Mouse (Mus musculus): ENCODE measurements around the gene Ifitm2.
"Not testable (repeated sequence)": the region's sequence is repeated elsewhere in the genome, so short reads cannot be mapped to it uniquely, and the experiment has no call there.

Ifitm2 gene

GRCm38 (mm10) chr7:140968710-140969109 lies 12.9 kb upstream of the Ifitm2 start:
- not testable (repeated sequence) for DNase-seq (ENCODE audit: low read depth, low spot score)

DNA sequence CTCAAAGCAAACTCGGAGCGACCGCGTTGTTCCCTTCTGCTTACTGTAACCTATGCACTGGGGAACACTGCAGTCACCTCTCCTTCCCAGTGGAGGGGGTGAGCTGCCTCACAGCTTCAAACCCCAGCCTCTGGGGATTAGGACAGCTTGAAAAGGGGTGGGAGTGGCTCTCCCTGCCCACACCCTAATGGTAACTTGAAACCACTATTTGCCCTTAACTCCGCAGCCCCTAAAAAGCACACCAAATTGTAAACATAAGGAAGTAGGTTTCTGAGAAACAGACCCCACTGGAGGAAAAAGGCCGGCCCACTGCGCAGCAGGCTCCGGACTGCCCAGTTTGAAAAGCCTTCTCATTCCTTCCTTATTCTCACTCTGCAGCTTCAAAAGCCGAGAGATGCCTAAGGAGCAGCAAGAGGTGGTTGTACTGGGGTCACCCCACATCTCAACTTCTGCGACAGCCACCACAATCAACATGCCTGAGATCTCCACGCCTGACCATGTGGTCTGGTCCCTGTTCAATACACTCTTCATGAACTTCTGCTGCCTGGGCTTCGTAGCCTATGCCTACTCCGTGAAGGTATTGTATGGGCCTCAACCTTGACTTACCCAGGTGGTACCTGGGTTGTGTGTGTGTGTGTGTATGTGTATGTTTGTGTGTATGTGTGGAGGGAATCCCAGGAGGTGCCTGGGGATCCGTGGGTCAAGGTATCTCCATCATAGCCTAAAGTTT lies 12.2 kb upstream of the Ifitm2 start:
- DNase-seq (ENCODE audit: low read depth, low spot score) = no peak

DNA sequence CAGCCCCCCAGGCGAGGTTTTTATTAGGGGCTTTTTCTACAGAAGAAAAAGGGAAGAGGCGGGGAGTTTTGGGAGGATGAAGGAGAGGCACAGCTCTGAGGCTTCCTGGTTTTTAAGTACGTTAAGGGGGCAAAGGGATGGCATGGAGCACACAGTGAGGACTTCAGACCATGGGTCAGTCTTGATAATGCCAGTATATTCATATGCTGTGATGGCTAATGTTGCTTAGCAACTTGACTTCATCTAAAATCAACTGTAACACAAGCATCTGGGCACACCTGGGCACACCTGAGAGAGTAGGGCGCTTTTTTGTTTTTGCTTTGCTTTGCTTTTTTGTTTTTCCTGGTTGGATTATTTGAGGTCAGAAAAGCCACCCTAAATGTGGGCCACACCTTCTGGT lies 11.1 kb upstream of the Ifitm2 start, which contains the start of gene Ifitm1:
Gene Ifitm1 (plus strand): TSS at position 301 of the 400 bp plus-strand sequence.
- no peak for DNase-seq (ENCODE audit: low read depth, low spot score)

DNA sequence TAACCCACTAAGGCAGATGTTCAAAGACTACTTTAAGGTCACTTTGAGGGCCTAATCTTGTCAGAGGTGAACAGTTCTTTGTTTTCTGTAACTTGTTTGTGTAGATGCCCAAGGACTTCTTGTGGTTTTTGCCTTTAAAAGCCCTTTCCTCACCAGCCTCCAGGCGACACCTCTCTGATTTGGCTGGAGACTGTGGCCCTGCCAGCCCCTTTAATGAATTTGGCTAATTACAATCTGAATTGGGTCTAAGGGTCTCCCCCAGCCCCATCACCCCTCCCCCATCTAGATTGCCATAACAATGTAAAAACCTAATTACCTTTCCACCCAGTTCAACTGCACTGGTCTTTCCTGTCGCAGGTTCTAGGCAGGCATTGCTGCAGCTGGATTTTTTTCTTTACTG lies 6.9 kb upstream of the Ifitm2 start:
- DNase-seq (ENCODE audit: low read depth, low spot score) = no peak

DNA sequence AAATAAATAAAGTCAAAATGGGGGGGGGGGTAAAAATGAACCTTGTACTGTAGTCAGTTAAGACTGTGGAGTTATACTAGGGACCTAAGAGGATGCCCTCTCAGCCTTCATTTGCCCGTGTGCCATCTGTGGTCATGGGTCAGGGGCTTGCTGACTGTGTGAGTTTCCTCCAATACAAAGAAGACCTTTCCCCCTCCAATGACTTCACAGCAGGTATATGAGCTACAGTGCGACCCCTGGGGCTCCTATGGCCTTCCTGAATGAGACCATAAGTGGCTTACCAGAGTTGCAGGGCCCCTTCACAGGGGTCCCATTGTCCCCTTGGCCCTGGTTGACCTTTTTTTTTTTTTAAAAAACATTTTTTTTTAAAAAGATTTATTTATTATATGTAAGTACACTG lies 5.6 kb upstream of the Ifitm2 start:
- DNase-seq (ENCODE audit: low read depth, low spot score) = no peak

DNA sequence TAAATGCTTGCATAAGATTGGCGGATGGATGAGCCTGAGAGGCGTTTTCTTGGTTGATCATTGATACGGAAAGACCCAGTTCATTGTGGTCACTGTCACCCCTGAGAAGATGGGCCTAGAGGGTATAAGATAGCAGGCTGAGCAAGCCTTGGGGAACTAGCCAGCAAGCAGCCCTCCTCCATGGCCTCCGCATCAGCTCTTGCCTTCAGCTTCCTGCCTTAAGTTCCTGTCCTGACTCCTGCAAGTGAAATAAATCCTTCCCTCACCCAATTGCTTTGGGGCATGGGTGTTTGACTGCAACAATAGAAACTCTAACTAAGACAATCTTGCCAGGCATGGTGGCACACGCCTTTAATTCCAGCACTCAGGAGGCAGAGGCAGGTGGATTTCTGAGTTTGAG lies 4.2 kb upstream of the Ifitm2 start:
- DNase-seq (ENCODE audit: low read depth, low spot score) = no peak

DNA sequence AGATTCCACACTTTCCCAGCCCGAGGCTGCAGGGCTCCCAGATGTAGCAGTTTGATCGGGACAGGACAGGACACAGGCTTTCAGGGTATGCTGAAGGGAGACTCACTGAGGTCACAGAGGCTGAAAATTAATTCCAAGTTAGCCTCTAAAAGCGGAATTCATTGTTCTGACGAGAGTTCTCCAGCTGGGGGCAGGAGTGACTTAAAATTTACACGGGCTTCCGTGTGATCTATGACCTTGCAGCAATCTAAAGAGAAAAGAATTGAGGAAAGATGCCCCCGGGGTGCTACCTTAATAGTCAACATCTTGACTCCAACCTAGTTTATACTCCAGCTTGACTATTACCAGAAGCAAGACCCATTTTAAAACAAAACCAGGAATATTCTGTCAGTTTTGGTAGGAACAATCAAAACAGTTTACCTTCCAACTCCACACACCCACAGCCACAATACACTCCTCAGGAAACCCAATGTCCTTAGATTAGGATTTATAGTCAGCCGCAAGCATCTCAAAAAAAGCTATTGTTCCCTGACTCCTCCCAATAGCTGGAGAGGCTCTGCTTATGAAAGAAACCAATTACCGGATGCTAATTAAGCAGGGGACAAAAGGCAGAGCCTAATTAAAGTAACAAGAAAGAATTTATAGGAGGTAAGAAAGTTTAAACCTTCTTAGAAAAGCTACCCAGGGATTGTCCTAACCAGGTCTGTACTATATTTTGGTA lies 3.6 kb upstream of the Ifitm2 start:
- no peak for DNase-seq (ENCODE audit: low read depth, low spot score)

GRCm38 (mm10) chr7:140956556-140956869 lies 726 bp upstream of the Ifitm2 start:
- DNase-seq (ENCODE audit: low read depth, low spot score) = no peak

- no peak for DNase-seq (ENCODE audit: low read depth, low spot score)
Observed at GRCm38 (mm10) chr7:140955342-140955741, 445 bp downstream of the Ifitm2 start.

- DNase-seq (ENCODE audit: low read depth, low spot score) = no peak
Observed at GRCm38 (mm10) chr7:140954733-140955071, 1.1 kb downstream of the Ifitm2 start.

DNA sequence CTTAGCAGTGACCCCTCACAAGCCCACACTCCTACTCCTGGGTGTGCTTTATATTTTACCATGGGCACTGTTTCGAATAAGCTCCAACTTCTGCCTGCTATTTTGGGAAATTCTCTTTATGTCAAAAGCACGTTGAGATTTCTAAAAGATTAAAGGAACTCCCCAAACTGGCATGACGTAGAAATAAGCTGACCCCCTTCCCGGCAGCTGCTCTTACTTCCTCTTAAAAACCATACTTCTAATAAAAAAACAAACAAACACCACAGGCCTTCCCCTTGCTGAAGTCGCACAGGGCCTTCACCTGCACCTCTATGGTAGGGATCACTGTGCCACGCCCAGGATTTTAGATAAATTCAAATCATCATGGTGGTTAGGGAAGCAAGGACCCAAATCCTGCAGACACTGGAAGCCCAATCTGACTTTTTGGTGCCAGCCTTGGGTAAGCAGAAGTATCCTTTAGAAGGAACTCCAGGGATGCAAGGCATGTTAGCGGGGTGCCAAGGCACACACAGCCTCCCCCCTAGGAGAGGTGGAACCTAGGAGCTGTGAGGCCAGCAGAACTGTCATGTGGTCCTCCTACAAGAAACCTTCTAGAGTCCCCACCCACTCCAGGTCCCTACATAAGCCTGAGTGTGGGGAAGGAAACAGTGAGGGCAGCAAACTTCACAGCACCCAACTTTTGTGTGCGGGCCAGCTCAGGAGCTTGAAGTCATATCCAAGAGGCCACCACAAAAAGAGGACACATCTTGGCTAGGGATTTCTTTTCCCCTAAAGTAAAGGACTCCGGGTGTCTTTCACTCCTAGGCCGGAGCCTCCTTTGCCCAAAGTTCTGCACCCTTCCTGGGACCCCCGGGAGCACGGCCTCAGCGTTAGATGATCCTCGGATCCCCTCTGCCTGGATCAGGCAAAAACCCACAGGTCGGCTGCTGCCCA lies 1.7 kb downstream of the Ifitm2 start:
- DNase-seq (ENCODE audit: low read depth, low spot score) = no peak

DNA sequence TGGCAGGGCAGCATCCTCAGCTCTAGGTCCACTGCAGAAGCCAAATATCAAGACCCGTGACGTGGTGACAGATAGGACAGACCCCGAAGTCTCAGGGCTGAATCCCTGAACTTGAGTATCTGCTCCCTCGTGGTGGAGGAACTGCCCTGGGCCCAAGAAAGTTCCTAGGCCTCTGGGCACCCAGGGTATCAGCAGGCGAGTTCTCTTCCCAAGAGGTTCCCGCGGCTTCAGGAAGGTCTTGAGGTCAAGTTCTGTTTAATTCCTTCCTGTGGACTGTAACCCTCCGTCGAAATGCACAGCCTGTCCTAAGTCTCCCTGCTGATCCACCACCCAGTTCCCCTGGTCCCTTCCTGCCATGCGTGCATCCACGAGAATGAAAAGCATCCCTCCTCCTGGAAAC lies 2.7 kb downstream of the Ifitm2 start:
- DNase-seq (ENCODE audit: low read depth, low spot score) = no peak

GRCm38 (mm10) chr7:140952441-140952840 lies 3.3 kb downstream of the Ifitm2 start:
- no peak for DNase-seq (ENCODE audit: low read depth, low spot score)

DNA sequence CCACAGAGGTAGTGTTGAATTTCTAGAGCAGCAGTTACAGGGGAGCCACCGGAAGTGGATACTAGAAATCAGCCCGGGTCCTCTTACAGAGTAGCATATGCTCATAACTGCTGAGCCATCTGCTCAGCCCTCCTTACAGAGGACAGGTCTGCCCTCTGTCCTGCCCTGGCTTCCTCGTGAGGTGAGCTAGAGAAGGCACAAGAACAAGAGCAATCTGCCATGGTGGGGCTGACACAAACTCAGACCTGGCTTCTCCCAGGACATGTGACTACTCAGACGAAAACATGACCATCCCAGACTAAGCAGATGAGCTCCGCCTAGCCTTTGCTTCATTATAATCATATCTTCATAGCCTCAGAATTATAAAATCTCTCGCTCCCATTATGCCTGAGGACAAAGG lies 4.0 kb downstream of the Ifitm2 start:
- DNase-seq (ENCODE audit: low read depth, low spot score) = no peak

DNA sequence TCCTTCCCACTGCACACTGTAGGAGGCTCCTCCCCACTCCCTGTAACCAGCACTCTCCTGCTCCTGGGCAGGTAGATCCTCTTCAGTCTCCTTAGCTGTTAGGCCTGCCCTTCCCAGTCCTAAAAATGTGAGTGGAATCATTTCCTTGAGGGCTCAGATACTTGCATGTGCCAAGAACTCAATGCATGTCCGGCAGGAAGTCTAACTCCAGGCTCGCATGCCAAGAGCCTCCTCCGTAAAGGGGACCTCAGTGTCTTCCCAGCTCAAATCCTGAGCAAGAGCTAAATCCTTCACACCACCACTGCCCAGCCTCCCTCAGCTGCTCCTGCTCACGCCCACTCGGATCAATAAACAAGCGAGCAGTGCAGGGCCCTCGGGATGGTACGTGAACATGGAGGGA lies 4.7 kb downstream of the Ifitm2 start:
- DNase-seq (ENCODE audit: low read depth, low spot score) = no peak

DNA sequence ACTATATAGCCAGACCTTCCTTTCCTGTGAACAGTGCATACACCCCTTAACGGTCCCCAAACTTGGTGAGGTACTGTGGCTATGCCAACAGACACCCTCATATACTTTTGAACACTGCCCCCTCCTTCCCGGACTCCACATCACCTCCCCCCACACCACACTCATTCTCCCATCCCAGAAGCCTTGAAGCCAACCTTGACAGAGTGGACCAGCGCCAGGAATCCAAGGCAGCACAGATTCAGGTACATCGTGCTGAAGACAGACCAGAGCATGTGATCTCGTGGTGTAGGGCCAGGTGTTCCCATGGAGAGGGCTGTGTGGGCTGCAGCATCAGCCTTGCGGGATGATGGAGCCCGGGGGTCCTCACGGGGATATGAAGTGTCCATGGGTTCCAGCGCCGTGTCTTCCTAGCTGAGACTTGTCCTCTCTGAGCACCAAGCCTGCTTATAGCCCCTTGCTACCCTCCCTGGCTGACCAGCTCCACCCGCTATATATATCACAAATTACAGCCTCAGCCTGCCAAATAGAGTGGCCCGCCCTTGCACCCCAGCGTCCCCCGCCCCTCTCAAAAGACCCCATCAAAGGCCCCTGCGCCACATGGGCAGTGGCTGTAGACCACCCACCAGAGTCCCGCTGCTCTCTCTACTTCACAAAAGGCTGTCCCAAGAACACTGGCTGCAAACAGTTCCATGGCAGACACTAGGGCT lies 5.8 kb downstream of the Ifitm2 start, which contains the start of gene Ifitm5:
Gene Ifitm5 (minus strand): TSS at position 468 of the 707 bp plus-strand sequence.
- DNase-seq (ENCODE audit: low read depth, low spot score) = no peak

DNA sequence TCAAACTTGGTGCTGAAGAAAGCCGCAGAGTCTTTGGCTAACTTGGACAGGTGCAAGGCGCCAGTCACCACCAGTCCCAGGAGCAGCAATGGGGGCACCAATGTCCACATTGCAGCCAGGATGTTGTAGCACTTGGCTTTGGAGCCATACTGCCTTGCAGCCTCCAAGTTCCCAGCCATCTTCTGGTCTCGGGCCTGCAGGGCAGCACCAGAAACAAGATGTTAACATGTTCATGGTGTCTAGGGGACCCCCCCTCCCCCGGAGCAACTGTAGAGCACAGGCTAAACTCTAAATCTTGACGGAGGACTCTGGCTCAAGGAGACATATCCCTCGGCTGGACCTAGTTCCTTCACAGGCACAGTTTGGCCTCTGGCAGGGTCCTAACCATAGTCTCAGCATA lies 6.5 kb downstream of the Ifitm2 start:
- no peak for DNase-seq (ENCODE audit: low read depth, low spot score)

DNA sequence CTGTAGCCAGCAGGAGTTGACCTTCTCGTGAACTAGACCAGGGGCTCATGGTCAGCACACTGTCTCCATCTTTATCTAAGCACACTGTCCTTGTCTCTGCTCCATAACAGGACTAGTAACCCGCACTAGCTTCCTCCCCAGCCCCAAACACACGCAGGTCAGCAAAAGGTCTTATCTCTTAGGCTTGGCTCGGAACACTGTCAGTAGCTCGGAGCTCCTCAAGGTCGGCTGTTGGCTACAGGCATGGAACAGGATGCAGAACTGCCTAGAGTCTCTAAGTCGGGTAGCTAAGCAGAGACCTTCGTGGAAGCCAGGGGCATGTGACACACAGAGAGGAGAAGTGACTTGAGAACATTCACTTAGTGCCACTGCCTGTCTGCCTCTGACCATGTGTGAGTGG lies 7.6 kb downstream of the Ifitm2 start:
- no peak for DNase-seq (ENCODE audit: low read depth, low spot score)

- no peak for DNase-seq (ENCODE audit: low read depth, low spot score)
Observed at GRCm38 (mm10) chr7:140946980-140947379, 8.8 kb downstream of the Ifitm2 start.

- no peak for DNase-seq (ENCODE audit: low read depth, low spot score)
Observed at GRCm38 (mm10) chr7:140946311-140946710, 9.5 kb downstream of the Ifitm2 start.

DNA sequence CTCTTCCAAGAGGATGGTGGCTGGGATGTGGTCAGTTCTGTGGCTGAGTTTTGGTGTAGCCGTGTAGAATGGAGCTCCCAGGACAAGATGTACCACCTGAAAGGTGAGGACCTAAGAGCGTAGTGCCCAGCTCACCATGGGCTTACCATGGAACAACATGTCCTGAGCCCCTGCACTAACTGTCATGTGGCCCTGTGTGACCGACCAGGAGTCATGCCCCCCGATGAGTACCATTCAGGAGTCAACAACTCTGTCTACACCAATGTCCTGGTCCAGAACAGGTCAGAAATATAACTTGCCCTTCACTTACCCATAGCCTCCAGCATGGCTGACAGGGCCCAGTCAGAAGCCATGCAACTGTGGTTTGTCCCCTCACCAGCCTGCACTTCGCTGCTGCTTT lies 10.5 kb downstream of the Ifitm2 start:
- no peak for DNase-seq (ENCODE audit: low read depth, low spot score)

- no peak for DNase-seq (ENCODE audit: low read depth, low spot score)
Observed at GRCm38 (mm10) chr7:140944236-140944635, 11.6 kb downstream of the Ifitm2 start.
